Mouse (Mus musculus) CD8-positive naive resting alpha-beta T cell, adult 2 months (primary cell): ENCODE data around the gene Rap1gds1.

ENCODE experiments used
- DNase-seq, 2 experiments: peaks; one replicate each; pipeline ENCODE4 v3.0.0; 2022; ENCODE audit warnings: low read depth in 2 of 2, low spot score in 2 of 2

Gene Rap1gds1

DNA sequence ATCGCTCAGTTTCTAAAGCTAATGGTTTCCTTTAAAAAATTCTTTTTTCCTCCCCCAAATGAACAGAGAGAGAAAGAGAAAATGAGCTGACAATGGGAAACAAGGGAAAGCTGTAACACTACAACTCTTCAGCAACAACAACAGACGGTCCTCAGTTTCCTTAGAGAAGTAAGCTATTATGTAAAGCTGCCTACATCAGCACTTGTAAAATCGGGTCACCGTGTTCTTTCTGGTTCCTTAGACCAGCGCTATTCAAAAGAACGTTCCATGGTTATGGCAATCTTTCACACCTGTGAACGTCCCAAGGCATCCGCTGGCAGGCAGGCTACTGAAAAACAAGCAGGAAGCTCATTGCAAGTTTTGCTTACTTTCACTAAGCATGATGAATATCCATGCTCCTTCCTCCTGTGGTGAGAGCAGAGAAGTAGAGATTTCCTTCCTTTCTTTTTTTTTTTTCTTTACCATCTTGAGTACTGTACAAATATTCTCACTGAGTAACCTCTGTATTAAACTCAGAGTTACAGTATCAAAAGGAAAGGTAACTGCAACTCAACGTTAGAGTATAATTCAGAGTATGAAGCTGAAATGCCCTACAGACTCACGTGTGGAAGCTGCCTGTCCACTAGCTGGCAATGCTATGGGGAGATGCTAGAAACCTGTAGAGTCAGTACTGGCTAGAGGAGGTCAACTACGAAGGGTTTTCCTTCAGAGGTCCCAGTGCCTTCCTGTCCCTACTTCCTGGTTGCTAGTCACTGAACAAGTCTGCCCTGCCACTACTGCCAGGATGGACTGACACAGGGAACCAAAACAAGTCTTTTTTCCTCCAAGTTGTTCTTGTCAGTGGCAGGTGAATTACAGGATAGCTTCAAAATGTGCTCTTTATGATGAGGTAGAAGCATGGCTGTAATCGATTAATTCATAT, 26.0 kb downstream of the Rap1gds1 start:
- DNase-seq = no peak

DNA sequence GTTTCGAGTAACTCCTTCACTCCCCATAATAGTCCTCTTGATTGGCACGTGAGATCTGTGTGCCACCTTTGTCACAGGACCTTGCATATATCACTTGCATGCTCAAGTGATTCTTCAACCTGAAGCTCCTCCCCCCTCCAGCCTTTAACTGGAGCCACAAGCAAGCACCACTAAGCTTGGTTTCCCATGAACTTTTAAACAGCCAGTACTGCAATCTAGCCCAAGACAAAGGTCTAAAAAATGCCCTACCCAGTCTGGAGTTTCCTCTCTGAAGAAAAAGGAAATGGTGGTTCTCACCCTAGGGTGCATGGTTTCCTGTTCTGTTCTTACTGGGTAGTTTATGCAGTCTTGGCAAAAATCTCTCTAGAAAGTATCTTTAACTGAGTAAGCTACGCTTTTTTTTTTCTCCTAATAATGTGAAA, 32.6 kb downstream of the Rap1gds1 start:
- peak; percentile 23 to 41 for DNase-seq

- DNase-seq = no peak
Observed at GRCm38 (mm10) chr3:139041921-139042320, 33.1 kb downstream of the Rap1gds1 start.

DNA sequence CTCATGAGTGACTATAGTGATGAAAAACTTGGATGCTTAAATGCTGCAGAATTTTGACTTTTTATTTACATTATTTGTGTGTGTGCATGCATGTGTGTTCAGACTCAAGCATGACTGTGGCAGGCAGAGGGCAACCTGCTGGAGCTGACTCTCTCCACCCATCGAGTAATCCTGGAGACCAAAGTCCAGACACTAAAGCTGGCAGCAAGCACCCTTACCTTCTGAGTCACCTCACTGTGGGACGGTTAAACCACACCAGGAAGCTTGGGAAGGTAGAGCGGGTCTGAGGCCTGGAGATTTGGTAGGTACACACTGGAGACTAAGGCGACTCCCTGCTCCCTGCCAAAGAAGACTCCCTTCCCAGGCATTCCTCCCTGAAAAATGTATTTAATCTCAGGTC, 38.0 kb downstream of the Rap1gds1 start:
- no peak for DNase-seq

DNA sequence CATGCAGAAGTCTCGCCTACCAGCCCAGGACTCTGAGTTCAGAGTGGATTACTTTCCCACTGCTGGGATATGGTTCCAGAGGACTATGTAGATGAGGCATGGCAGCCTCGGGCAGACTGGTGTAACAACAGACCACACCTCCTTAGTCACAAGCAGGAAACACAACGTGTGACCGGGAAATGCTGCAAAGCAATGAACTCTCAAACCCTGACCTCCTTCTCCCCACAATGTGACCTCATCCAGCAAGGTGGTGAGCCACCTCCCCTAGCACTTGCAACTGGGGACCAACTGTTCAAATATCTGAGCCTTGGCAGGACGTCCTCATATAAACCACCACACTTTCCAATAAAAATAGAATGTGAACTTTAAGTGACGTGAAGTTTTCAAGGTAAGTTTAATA, 41.8 kb downstream of the Rap1gds1 start:
- DNase-seq = no peak

DNA sequence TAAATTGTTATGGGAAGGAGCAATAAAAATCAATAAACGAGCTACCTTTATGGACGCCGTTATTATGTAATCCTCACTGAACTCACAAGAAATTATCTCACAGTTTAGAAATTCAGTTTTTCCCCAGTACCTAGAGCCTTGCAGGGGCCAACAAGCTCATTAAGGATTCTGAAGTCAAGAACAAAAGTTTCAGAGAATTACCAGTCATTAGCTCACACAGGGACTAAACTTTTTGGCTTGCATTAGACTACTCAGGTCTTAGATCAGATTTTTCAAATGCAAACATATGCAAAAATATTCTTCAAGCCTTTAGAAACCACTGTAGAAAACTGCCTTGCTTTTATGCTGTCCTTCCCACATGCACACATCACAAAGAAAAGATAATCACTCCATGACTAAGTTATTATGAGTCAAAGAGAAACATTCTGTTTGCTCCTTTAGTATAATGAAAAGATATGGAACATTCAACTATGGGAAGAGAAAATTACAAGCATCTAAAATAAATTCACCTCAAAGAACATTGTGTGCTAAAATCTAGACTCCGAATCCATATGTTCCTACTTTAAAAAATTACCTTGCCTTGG, 44.3 kb downstream of the Rap1gds1 start:
- DNase-seq = no peak

DNA sequence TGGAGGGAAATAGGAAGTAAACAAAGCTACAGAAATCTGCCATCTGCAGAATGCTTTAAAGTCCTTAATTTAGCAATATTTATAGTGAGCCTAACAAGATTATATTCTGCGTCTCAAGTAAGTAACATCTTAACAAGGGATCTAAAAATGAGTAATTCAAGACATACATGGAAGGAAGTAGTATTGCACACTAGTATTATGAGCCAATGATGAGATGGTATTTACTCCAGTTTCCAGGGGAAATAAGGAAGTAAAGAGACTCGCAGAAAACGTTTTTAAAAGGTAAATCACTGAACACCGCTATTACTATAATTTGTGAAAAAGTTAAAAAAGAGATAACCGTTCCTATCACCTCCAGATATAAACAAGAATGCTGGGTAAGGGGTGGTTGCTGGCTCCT, 49.9 kb downstream of the Rap1gds1 start:
- no peak for DNase-seq

GRCm38 (mm10) chr3:139023585-139023984, 51.4 kb downstream of the Rap1gds1 start:
- DNase-seq = no peak

- DNase-seq = no peak
Observed at GRCm38 (mm10) chr3:139012352-139012751, 62.6 kb downstream of the Rap1gds1 start.

DNA sequence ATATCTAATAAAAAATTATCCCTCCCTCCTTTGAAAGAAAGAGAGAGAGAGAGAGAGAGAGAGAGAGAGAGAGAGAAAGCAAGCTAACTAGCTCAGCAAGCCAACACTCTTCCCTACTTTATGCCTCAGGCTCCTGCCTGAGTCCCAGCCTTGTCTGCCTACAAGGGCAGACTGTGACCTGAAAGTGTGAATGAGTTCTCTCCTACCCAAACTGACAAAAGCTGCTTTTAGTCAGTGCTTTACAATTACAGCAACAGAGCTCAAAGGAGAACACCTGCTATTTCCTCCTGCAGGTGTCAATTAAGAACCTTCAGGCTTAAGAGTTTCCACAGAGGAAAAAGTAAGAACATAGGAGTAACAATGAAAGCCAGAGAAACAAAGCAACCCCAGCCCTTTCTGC, 69.3 kb downstream of the Rap1gds1 start:
- no peak for DNase-seq

DNA sequence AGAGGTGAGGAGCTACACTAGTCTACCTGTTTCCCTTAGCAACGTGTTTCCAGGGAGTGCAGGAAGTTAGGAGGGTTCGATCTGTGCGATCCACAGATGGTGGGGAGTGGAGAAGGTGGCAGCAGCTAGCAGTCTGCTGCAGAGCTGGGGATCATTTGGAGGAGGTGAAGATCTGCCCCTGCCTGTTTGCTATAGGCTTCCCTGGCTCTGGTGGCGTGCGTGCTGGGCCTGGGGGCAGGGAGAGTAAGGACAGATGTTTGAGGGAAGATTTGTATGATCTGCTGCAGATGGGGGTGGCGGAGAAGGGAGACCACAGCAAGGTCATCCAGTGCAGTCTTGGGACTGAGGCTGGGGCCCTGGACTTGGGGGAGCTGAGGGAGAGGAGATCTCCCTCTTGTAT, 72.2 kb downstream of the Rap1gds1 start:
- DNase-seq = no peak

GRCm38 (mm10) chr3:139000071-139000867, 74.7 kb downstream of the Rap1gds1 start:
- DNase-seq = no peak

DNA sequence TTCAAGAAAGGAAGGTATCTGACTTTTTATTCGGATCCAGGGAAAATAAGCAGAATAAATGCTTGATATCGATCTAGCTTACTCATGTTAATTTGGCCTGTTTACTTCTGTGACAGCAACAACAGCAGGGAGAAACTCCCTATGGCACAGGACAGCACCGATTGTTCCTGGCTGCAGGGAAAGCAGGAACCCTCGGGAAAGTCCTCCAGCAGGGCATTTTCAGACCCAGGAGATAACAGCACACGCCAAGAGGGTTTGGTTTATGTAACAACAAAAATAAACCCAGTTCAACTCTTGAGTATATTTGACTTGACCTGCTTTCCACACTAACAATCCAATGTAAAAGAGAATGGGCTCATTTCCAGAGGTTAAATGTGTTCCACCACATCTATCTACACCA, 81.5 kb downstream of the Rap1gds1 start:
- DNase-seq = no peak

DNA sequence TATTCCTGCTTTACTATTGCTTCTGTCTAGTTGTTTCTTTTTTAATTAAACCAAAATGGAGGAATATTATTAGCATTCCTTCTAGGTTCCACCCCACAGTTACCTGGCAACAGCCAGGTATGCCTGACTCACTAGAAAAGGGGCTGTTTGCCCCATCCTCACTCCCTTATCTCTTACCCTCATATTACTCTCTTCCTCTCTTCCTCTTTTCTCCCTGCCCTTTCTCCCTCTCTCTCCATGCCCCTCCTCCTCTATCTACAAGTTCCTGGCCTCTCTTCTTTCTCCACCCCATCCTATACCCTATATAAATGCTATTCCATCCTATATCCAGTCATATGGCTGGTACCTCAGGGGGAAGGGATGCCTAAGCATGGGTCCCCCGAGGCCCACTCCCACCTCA, 83.6 kb downstream of the Rap1gds1 start:
- DNase-seq = no peak

- DNase-seq = no peak
Observed at GRCm38 (mm10) chr3:138989141-138989540, 85.9 kb downstream of the Rap1gds1 start.

DNA sequence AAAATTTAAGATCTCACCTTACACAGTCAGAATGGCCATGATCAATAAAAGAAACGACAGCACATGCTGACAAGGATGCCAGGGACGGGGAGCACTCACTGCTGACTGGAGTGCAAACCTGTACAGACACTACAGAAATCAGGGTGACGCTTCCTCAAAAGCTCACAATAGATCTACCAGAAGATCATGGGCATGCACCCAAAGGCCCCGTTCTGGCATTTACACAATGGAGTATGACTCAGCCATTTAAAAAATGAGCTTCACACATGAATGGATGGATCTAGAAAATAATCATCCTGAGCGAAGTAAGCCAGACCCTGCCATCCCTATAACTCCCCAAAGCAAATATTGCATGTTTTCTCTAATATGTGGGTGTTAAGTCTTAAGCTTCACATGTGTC, 87.0 kb downstream of the Rap1gds1 start:
- no peak for DNase-seq

DNA sequence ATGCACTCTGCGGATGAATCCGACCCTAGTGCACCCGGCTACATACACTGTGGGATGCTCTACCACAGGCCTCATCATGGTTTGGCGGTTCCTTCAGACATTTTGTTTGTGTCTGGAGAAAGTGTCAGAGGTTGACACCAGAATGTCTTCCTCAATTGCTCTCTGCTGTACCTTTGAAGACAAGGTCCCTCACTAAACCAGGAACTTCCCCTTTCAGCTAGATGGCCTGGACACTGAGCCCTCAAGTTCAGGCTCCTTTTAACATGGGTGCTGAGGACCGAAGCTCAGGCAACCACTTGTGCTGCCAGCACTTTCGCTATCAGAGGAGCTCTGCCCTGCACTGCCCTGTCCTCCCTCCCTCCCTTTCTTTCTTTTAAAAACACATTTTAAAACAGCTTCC, 92.8 kb downstream of the Rap1gds1 start:
- no peak for DNase-seq

DNA sequence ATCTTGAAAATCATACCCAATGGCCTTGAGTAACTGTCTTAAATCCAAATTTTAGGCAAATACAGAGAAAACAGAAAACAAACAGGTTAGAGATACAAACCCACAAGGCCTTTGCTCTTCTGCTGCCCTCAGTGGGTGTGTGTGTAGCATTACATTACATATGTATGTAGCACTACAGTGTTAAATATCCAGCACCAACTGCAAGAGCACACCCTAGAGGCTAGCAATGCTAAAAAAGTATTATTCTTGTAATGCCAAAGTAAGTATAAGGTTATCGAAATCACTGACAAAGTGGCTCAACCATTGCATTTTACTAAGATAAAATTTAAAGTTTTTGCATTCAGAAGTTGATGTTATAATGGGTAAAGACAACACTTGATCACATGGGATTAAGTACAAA, 97.6 kb downstream of the Rap1gds1 start:
- no peak for DNase-seq

GRCm38 (mm10) chr3:138967627-138968026, 107.4 kb downstream of the Rap1gds1 start:
- DNase-seq = no peak

- no peak for DNase-seq
Observed at GRCm38 (mm10) chr3:138958527-138958926, 116.5 kb downstream of the Rap1gds1 start.

DNA sequence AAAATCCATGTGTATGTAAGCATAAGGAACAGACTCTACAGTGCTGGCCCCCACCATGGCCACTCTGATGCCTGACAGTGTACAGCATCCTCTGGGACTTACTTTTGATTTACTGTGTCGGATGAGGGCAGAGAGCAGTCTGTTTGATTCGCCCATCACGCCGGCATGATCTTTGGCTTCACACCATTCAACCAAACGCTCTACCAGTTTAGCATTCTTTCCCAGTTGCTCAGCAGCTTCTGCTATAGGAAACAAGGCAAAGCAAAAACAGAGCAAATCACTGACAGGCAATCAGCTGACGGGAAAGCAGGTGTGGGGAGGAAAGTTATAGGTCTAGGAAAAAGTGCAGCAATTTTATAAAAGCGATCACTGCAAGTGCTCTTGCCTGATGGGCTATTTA, 119.8 kb downstream of the Rap1gds1 start:
- no peak for DNase-seq

DNA sequence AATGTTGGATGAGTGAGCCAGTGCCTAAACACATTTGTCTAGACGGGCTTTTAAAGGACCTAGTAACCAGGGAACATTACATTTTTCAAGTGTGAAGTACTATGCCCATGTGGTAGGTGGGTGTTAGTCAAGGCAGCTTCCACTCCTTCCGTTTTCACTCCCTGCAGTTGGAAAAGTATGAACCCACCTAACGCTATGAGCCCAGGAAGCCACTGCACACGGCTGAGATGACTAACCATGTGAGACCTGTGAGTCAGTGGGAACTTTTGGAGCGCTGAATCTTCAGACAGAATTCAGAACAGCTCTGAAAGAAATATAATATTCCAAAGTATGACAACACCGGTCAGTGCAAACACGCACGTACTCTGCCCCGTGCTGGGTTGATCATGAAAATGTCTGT, 125.9 kb downstream of the Rap1gds1 start:
- DNase-seq = no peak
